Mouse (Mus musculus) Patski (cell line): ENCODE measurements around the gene Gm5861. TPM values are rescaled to one million over a fixed set of nuclear protein-coding genes. Genes with fewer than 3 reads are reported as not detected.
"Not testable (repeated sequence)": the region's sequence is repeated elsewhere in the genome, so short reads cannot be mapped to it uniquely, and the experiment has no call there.

Experiments used
- ATAC-seq: fragments of 100-300 bp; one replicate; pipeline ENCODE4 v1.8.0; 2021
- CTCF ChIA-PET: fragments of 350-600 bp; sonication (Branson Sonifier 250); formaldehyde crosslinking; loops from one replicate; lab custom pipeline; 2022; ENCODE audit warnings: inconsistent platforms; lab: Charles Lee
- POLR2A ChIA-PET: fragments of 350-600 bp; sonication (Branson Sonifier 250); formaldehyde crosslinking; loops from one replicate; lab custom pipeline; 2022; ENCODE audit warnings: antibody characterized with exemption, inconsistent platforms; lab: Charles Lee
- DNase-seq: peaks from one replicate; pipeline ENCODE4 v3.0.0-alpha.2; 2011; ENCODE audit warnings: low read depth, low spot score
- H3K27me3 ChIP-seq: fragments of 371-371 bp; one replicate; pipeline ENCODE4 v1.5.1; 2021
- in situ Hi-C: fragments of 300-500 bp; cut with MboI; formaldehyde crosslinking; loops from 3 replicates; pipeline ENCODE4 v1.11.1; 2018; ENCODE audit warnings: low pct_unique_long_range_greater_than_20kb, mixed read lengths
- polyA plus RNA-seq: library from polyadenylated mRNA; unstranded; gene quantifications from one replicate; pipeline ENCODE4 v1.2.3, GENCODE M21; 2021

Gene Gm5861
- polyA plus RNA-seq: not detected

DNA sequence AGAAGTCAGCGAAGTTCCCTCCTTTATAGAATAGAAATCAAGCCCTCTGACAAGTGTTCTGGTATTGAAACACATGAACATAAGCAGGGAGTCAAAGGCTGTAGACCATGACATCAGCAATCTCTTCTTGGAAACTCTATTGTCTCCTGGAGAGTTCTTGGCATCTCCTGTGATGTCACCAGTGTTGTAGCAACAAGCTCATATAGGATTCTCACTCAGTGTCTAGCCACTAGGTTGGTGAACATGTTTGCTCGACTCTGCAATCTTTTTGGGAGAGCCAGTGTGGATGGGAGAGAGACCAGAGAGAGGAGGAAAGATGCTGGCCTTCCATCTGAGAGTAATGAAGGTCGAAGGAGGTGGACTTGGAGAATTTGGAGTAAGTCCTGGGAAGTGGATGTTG, at the start of gene Gm5861:
Gene Gm5861 (plus strand): TSS at position 301 of the 400 bp plus-strand sequence.
- ATAC-seq, CTCF ChIA-PET, H3K27me3 ChIP-seq, POLR2A ChIA-PET, DNase-seq, in situ Hi-C loops: not testable (repeated sequence)

DNA sequence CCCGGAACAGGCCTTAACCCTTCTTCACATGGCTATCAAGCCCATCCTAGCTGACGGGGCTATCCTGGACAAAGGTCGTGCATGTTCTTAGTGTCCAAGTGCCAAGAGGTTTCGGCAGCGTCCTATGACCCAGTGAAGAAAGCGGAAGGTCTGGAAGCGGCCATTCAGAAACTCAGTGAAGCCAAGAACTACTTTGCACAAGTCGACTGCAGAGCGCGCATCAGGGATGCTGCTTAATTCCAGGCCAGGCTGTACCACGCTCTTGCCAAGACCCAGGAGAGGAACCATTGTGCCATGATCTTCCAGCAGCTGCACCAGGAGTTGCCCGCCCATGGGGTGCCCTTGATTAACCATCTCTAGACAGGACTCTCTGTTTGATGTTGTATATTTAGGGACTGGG, 44.8 kb upstream of the Gm5861 start:
- CTCF ChIA-PET, DNase-seq, POLR2A ChIA-PET, ATAC-seq, H3K27me3 ChIP-seq, in situ Hi-C loops: not testable (repeated sequence)

Other genes starting within 250 kb of the Gm5861 start
- not detected for gene Gm8871, start 235.3 kb upstream of the Gm5861 start, polyA plus RNA-seq
- not detected for gene Gm8857, start 235.3 kb upstream of the Gm5861 start, polyA plus RNA-seq
- not detected for gene Gm8879, start 55.4 kb upstream of the Gm5861 start, polyA plus RNA-seq
- gene Gm8890, start 73.0 kb downstream of the Gm5861 start, polyA plus RNA-seq: not detected
- not detected for gene Speer1, start 158.4 kb downstream of the Gm5861 start, polyA plus RNA-seq
- not detected for gene Gm8897, start 233.3 kb downstream of the Gm5861 start, polyA plus RNA-seq